Mouse (Mus musculus) neural tube, embryonic 14.5 days (tissue): Measurements from ENCODE around the gene Jakmip3. TPM values are rescaled to one million over a fixed set of nuclear protein-coding genes. Genes with fewer than 3 reads are reported as not detected.

Experiments used
- ATAC-seq: fragments of 200-750 bp; cut with Nextera tagmentation; 2 replicates; pipeline ENCODE4 v1.8.0; 2017; ENCODE audit warnings: low read depth, mild to moderate bottlenecking, moderate TSS enrichment, moderate library complexity
- H3K27ac ChIP-seq: fragments of 300-500 bp; sonication (generic); 2 replicates; pipeline ENCODE4 v1.5.1; 2014; ENCODE audit warnings: low read depth, mild to moderate bottlenecking, control low read depth, low read length, moderate library complexity, mixed read lengths
- H3K27me3 ChIP-seq: fragments of 300-500 bp; sonication (generic); 2 replicates; pipeline ENCODE4 v1.6.1; 2014; ENCODE audit warnings: low read length; ENCODE audit not compliant: control insufficient read depth, insufficient read depth
- H3K36me3 ChIP-seq: fragments of 300-500 bp; sonication (generic); 2 replicates; pipeline ENCODE4 v1.6.1; 2014; ENCODE audit warnings: low read length, mixed read lengths; ENCODE audit not compliant: control insufficient read depth, insufficient read depth
- H3K4me1 ChIP-seq: fragments of 300-500 bp; sonication (generic); 2 replicates; pipeline ENCODE4 v1.6.1; 2014; ENCODE audit warnings: low read length; ENCODE audit not compliant: control insufficient read depth, insufficient read depth
- H3K4me2 ChIP-seq: fragments of 300-500 bp; sonication (generic); 2 replicates; pipeline ENCODE4 v1.6.1; 2014; ENCODE audit warnings: mild to moderate bottlenecking, low read depth, low read length, control low read depth
- H3K4me3 ChIP-seq: fragments of 300-500 bp; sonication (generic); 2 replicates; pipeline ENCODE4 v1.5.1; 2014; ENCODE audit warnings: low read depth, low read length, control low read depth, mixed read lengths
- H3K9ac ChIP-seq: fragments of 300-500 bp; sonication (generic); replicated peaks from 2 replicates; pipeline ENCODE4 v1.6.1; 2014; ENCODE audit warnings: low read depth, mild to moderate bottlenecking, control low read depth, low read length, mixed read lengths
- H3K9me3 ChIP-seq: fragments of 300-500 bp; sonication (generic); 2 replicates; pipeline ENCODE4 v1.6.1; 2016; ENCODE audit warnings: low read length; ENCODE audit not compliant: control insufficient read depth
- WGBS: fragments of 180-500 bp; shearing (Covaris S2); extraction: QIAGEN DNeasy Blood & Tissue Kit; methylation state at CpG from one replicate; pipeline ENCODE4 v1.1.7; 2014; 5-methylcytosine and 5-hydroxymethylcytosine counted together
- polyA plus RNA-seq: library from polyadenylated mRNA; unstranded; fragments of >200 nt; fragmentation: Nextera tagmentation; extraction: Ambion mirVana; gene quantifications from 2 replicates; pipeline ENCODE4 v1.2.1, GENCODE M21; 2014

Gene Jakmip3
- polyA plus RNA-seq, 1 experiment from 2014 or later = 15.0 TPM

GRCm38 (mm10) chr7:139103960-139104381, 163.4 kb downstream of the Jakmip3 start:
- Histone ChIP-seq H3K27ac (no peak overlapping the region), H3K36me3 (peaks cover 17% of the 10 kb centered on the region), H3K4me1 (no peaks in the 10 kb centered on the region), H3K27me3 (no peaks in the 10 kb centered on the region), H3K9me3 (no peaks in the 10 kb centered on the region), H3K4me3 (no peak overlapping the region), H3K9ac (no peak overlapping the region), H3K4me2 (no peak overlapping the region)
- ATAC-seq = peak; percentile 42; the same call in 1 of the 2 replicates
- 45% methylated on average over 10 of the region's 10 CpGs for WGBS

- 87% methylated on average over 5 of the region's 5 CpGs for WGBS
Measured at GRCm38 (mm10) chr7:139105076-139105475, 164.5 kb downstream of the Jakmip3 start.

GRCm38 (mm10) chr7:139105705-139106104, 165.2 kb downstream of the Jakmip3 start:
- 81% methylated on average over 7 of the region's 7 CpGs for WGBS
- Histone ChIP-seq H3K4me2 (no peak overlapping the region), H3K27me3 (no peaks in the 10 kb centered on the region), H3K4me1 (no peaks in the 10 kb centered on the region), H3K9me3 (no peaks in the 10 kb centered on the region), H3K27ac (no peak overlapping the region), H3K36me3 (peaks cover 5% of the 10 kb centered on the region), H3K9ac (no peak overlapping the region), H3K4me3 (no peak overlapping the region)
- no peak for ATAC-seq

More at GRCm38 (mm10) chr7:139105076-139105475, 164.5 kb downstream of the Jakmip3 start:
- Histone ChIP-seq H3K9me3 (no peaks in the 10 kb centered on the region), H3K4me3 (no peak overlapping the region), H3K4me2 (no peak overlapping the region), H3K27me3 (no peaks in the 10 kb centered on the region), H3K4me1 (no peaks in the 10 kb centered on the region), H3K36me3 (peaks cover 11% of the 10 kb centered on the region), H3K27ac (no peak overlapping the region), H3K9ac (no peak overlapping the region)
- ATAC-seq = no peak

GRCm38 (mm10) chr7:139107908-139108650, 167.5 kb downstream of the Jakmip3 start:
- H3K36me3 ChIP-seq = no peaks in the 10 kb centered on the region
- no peaks in the 10 kb centered on the region for H3K27me3 ChIP-seq
- H3K27ac ChIP-seq = no peak overlapping the region
- H3K4me1 ChIP-seq = no peaks in the 10 kb centered on the region
- 77% methylated on average over 9 of the region's 9 CpGs for WGBS
- no peak overlapping the region for H3K9ac ChIP-seq
- ATAC-seq = no peak
- H3K9me3 ChIP-seq = no peaks in the 10 kb centered on the region
- H3K4me3 ChIP-seq = no peak overlapping the region
- no peak overlapping the region for H3K4me2 ChIP-seq

- Histone ChIP-seq H3K36me3 (no peaks in the 10 kb centered on the region), H3K4me2 (no peak overlapping the region), H3K9me3 (no peaks in the 10 kb centered on the region), H3K27ac (no peak overlapping the region), H3K4me1 (no peaks in the 10 kb centered on the region), H3K9ac (no peak overlapping the region), H3K27me3 (no peaks in the 10 kb centered on the region), H3K4me3 (no peak overlapping the region)
- 44% methylated on average over 13 of the region's 13 CpGs for WGBS
- peak; percentile 85 for ATAC-seq
Measured at GRCm38 (mm10) chr7:139119152-139119774, 178.7 kb downstream of the Jakmip3 start.

- Histone ChIP-seq H3K4me3 (no peak overlapping the region), H3K9ac (no peak overlapping the region), H3K4me2 (no peak overlapping the region), H3K27me3 (no peaks in the 10 kb centered on the region), H3K4me1 (no peaks in the 10 kb centered on the region), H3K27ac (no peak overlapping the region), H3K36me3 (no peaks in the 10 kb centered on the region), H3K9me3 (no peaks in the 10 kb centered on the region)
- WGBS = 65% methylated on average over 2 of the region's 2 CpGs
- ATAC-seq = peak; percentile 2; the same call in 1 of the 2 replicates
Measured at GRCm38 (mm10) chr7:139119775-139120153, 179.2 kb downstream of the Jakmip3 start.

GRCm38 (mm10) chr7:139125881-139126280, 185.4 kb downstream of the Jakmip3 start:
- Histone ChIP-seq H3K4me2 (no peak overlapping the region), H3K9ac (no peak overlapping the region), H3K36me3 (no peaks in the 10 kb centered on the region), H3K27ac (no peak overlapping the region), H3K27me3 (no peaks in the 10 kb centered on the region), H3K9me3 (no peaks in the 10 kb centered on the region), H3K4me1 (peaks cover 5% of the 10 kb centered on the region), H3K4me3 (no peak overlapping the region)
- ATAC-seq = no peak
- 93% methylated on average over 4 of the region's 4 CpGs for WGBS

GRCm38 (mm10) chr7:139126549-139126948, 186.0 kb downstream of the Jakmip3 start:
- no peak overlapping the region for H3K4me2 ChIP-seq
- H3K27me3 ChIP-seq = no peaks in the 10 kb centered on the region
- no peaks in the 10 kb centered on the region for H3K9me3 ChIP-seq
- 61% methylated on average over 7 of the region's 7 CpGs for WGBS
- no peak overlapping the region for H3K9ac ChIP-seq
- no peak overlapping the region for H3K4me3 ChIP-seq
- H3K4me1 ChIP-seq = peaks cover 5% of the 10 kb centered on the region
- no peak overlapping the region for H3K27ac ChIP-seq
- ATAC-seq = no peak
- no peaks in the 10 kb centered on the region for H3K36me3 ChIP-seq

- 79% methylated on average over 4 of the region's 4 CpGs for WGBS
- Histone ChIP-seq H3K27me3 (no peaks in the 10 kb centered on the region), H3K9me3 (no peaks in the 10 kb centered on the region)
Measured at GRCm38 (mm10) chr7:139128994-139129393, 188.5 kb downstream of the Jakmip3 start.

More at GRCm38 (mm10) chr7:139128994-139129393, 188.5 kb downstream of the Jakmip3 start:
- no peak overlapping the region for H3K9ac ChIP-seq
- ATAC-seq = no peak
- no peak overlapping the region for H3K27ac ChIP-seq
- H3K4me1 ChIP-seq = peaks cover 5% of the 10 kb centered on the region
- H3K36me3 ChIP-seq = no peaks in the 10 kb centered on the region
- no peak overlapping the region for H3K4me2 ChIP-seq
- H3K4me3 ChIP-seq = no peak overlapping the region
